Mouse (Mus musculus): ENCODE measurements at regions not wholly inside any gene's neighbourhood (a gene's known extent, or its start where the extent isn't known, plus 50 kb on each side); places are given as distances from the start of the nearest gene placed in this dataset.

GRCm38 (mm10) chr4:152908235-152908634, 430.6 kb upstream of the Kcnab2 start:
- TF ChIP-seq CTCF (IDR thresholded peaks at IDR 0.05; ENCODE audit: low read depth) (no peak), EP300 (IDR thresholded peaks at IDR 0.05; ENCODE audit: low read depth) (no peak)
